Mouse (Mus musculus) left cerebral cortex, postnatal 14 days (tissue): ENCODE measurements around the gene Rer1. TPM values are rescaled to one million over a fixed set of nuclear protein-coding genes. Genes with fewer than 3 reads are reported as not detected.
"Not testable (repeated sequence)": the region's sequence is repeated elsewhere in the genome, so short reads cannot be mapped to it uniquely, and the experiment has no call there.

Experiments used
- DNase-seq, 2 experiments: peaks; one replicate each; pipeline ENCODE4 v3.0.0; 2021 to 2022; ENCODE audit warnings: low spot score in 2 of 2, mixed read lengths in 1 of 2
- intact Hi-C: fragments of 180-260 bp; cut with DNase I; formaldehyde crosslinking; loops from one replicate; pipeline ENCODE4 v1.15.1; 2025
- total RNA-seq, 2 experiments: library from RNA; stranded (reverse); gene quantifications; 2 replicates each; pipeline ENCODE4 v1.2.3; 2021

Rer1 gene
- total RNA-seq, 2 experiments from 2014 or later: 65.5 to 67.8 TPM

DNA sequence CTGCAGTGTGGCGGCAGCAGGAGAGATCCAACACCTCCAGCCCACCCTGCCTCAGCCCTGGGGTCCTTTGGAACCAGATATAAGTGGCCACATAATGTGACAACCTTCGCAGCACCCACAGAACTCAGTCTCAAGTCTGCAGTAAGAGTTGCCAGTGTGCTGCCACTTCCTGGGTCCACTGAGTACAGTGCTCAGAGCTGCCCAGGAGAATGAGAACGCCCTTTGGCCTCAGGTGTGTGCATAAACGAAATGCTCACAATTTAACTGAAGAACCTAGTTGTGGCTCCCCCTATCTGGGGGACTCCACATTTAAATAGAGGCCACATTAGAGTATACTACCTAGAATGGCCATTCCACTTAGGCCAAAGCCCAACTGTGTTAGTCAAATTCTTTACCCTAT lies 2.6 kb downstream of the Rer1 start:
- intact Hi-C loops: no loop called here
- no peak for DNase-seq

DNA sequence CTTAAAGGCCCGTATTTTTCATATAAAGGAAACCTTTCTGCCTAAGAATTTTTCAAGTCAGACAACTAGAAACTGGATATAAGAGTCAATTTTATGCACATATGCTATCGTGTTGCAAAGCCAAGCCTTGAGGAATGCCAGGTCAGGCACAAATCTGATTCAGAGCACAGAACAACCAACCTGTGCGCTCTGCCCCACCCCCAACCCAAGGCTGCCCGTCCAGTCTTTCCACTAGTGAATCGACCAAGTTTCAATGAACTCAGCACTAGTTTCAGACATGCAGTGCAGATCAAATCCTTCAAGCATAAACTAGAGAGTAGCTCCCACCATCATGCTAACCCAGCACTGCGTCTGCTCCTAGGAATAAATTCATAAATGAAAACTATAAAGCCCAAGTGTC lies 6.5 kb downstream of the Rer1 start:
- intact Hi-C loops: no loop called here

DNA sequence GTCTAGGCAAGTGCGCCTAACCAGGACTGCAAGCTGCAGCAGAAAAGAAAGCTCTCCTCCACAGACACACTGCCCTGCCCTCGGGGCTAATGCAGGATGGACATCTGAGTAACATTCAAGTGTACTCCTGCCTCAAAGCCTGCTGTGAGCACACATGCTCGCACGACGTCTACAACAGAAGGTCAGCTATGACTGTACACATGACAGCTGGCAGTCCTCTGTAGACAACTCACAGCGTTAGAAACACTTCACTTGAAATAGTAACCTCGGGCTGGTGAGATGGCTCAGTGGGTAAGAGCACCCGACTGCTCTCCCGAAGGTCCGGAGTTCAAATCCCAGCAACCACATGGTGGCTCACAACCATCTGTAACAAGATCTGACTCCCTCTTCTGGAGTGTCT lies 7.4 kb downstream of the Rer1 start:
- intact Hi-C loops, DNase-seq: not testable (repeated sequence)

More for the DNA sequence above, 6.5 kb downstream of the Rer1 start:
- DNase-seq: no peak

DNA sequence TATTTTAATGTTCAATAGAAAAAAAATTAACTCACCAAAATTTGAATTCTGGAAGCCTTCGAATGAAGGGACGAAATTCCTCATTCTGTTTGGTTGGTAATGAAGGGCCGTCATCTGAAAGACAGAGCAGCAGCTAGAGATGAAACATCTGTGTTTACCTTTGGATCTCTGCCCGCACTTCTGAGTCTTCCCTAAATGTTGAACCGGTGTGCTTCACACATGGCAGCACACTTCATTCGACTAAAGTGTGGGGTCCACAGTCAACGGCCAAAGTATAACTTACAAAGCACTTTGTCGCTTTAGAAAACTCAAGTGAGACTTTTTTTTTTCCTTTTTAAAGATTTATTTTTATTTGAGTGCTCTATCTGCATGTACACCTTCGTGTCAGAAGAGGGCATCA lies 9.5 kb downstream of the Rer1 start:
- intact Hi-C loops: no loop called here
- no peak for DNase-seq

DNA sequence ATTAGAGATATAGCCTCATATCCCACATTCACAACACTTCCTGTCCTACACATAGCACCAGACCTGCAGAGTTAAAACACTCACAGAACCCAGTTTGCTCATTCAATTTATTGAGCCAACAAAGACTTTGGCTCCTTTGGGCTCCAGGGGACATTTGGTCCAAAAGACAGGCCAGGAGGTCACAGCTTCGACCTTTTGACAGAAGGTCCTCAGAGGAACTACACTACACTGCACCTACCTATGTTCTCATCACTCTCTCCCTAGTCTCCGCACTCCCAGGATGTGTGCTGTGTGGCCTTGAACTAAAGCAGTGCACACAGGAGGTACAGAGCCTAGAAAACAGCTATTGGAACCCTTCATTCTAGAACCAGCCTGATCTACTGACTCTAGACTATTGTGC lies 10.4 kb downstream of the Rer1 start:
- DNase-seq: no peak
- intact Hi-C loops: no loop called here

DNA sequence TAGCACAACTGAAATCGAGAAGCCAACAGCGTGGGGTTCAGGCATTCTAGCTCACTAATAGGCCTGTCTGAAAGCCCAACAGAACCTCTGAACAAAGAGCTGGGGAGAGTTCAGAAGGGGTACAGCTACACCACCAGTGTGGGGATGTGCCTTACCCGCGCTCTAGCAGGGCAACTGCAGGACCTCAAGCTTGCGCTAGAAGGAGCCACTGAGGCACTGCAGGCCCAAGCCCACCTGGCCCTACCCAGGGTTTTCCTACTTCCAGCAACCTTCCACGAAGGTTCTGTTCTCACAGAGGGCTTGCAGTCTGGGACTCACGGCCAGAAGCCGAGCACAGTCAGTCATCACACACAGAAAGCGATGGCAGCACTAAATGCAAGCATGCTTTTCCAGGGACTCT lies 11.0 kb downstream of the Rer1 start:
- DNase-seq: no peak
- intact Hi-C loops: no loop called here

DNA sequence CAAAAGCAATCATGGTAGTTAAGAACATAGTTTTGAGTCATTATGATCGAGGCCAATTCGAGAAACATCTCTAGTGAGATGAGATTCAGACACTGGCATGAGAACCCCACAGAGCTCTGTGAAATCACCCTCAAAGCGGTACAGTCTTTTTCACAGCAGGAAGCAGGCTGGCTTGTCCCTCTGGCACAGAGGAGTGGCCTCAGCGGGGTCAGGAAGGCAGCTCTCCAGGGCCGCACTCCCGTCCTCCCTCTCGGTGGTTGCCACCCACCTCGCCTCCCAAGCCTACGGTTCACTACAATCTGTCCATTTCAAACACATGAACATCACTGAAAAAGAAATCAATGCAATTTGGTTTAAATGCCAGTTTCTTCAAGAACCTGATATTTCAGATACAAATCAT lies 11.8 kb downstream of the Rer1 start:
- DNase-seq: no peak

DNA sequence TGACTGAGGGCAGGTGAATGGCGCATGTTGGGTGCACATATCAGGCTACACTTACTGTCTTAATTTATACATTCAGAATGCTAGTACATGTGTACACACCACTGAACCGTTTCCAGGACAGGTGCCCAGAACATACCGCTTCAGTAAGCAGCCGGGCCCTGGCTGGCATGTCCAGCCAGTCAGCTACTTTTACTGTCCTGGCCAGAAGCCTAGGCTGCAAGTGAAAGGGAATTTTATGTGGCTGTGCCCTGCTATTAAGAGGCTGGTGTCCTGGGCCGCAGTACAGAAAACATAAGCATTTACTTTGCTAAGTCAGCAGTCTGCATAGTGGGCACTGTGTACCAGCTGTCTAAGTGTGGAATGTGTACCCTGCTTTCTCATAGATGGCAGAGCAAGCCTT lies 15.3 kb downstream of the Rer1 start:
- intact Hi-C loops: no loop called here
- DNase-seq: no peak

More for the DNA sequence above, 11.8 kb downstream of the Rer1 start:
- intact Hi-C loops: no loop called here

DNA sequence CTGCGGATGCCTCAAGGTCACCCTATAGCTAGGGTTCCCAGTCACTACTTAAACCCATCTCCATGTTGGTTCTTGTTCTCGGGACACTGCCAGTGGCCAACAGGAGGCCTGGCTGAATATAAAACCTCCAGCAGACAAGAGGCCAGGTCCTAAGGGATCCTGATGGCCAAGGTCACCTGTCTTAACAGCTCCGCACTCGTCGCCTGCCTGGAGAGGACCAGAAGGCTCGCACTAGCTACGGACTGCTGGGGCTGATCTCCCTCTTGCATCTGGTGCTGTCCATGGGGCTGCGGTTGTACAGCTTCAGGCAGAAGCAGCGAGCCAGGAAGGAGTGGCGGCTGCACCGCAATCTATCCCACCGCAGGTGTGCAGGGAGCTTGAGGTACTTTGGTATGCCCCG lies 16.0 kb downstream of the Rer1 start:
- intact Hi-C loops: no loop called here
- no peak for DNase-seq

DNA sequence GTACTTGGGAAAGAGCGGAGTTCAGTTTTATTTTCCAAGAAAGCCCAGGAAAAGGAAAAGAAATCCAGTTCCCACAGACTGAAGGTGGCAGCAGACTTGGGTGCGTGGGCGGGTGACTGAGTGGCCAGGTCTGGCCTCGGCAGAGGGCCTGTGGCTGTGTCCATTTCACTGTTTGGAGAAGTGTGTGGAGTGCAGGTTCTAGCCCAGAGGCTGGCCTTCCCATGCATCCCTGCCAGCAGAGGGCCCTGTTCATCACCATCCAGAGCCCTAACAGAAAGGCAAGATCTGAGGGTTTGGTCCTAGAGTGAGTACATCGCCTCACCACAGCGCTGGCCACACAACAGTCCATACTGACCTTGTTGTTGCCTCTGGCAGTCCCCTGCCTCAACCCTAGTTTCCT lies 17.0 kb downstream of the Rer1 start:
- DNase-seq: peak in 1 of 2 experiments; percentile 47
- intact Hi-C loops: no loop called here

DNA sequence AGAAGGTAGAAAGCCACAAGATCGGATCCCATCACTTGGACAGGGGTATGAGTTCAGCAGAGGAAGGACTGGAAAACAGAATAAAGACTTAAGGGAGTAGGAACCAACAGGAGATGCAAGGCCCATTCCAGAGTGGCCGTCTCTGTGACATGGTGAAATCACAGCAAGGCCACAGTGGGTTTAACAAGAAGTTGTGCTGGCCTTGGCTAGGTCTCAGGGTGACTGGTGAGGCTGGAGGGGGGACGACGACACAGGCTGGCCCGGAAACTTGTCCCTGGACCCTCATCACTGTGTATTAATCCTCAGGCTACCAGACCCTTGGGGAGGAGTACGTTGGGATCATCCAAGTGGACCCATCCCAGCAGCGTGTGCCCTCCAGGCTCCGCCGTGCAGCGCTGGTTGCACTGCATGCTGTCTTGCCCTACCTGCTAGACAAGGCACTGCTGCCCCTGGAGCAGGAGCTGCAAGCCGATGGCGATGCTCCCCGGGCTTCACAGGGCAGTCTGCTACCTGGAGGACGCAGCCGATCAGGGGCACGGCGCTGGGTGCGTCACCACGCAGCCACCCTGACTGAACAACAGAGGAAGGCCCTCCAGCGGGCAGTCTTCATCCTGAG lies 17.7 kb downstream of the Rer1 start:
- no peak for DNase-seq
- intact Hi-C loops: no loop called here

DNA sequence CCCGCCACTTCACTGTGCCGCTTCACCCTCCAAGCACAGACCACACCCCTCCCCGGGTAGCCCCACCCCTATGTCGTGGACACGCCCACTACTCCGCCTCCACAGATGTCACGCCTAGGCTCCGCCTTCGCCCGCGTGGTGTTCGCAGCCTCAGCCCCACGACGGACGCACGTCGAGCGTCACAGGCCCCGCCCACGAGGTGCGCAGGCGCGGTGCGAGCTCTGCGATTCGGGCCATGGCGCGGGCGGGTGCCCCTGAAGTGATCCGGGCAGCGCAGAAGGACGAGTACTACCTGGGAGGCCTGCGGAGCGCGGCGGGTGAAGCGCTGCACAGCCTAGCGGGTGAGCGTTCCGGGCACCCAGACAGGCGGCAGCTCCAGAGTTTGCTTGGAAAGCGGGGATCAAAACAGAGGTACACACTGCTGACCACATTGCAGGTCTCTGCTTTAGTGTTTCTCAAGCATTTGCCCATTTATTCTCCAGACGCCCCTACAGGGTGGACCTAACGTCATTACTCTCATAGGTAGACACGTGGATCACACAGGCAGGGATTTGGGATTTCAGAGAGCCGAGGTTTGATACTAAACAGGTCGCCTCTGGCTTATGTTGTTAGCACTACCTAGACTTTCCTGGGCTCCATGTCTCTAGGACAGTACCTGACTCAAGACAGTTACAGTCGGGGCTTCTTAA lies 19.2 kb downstream of the Rer1 start, which contains the start of gene Pex10:
Pex10 (plus strand) TSS at position 183 of the 689 bp plus-strand sequence.
- DNase-seq: peak; percentile 96 to 97
- intact Hi-C loops: loop anchor here (1.0 kb wide), 3 partner anchors 86 to 189 kb away; no protein-coding TSS in a partner anchor

DNA sequence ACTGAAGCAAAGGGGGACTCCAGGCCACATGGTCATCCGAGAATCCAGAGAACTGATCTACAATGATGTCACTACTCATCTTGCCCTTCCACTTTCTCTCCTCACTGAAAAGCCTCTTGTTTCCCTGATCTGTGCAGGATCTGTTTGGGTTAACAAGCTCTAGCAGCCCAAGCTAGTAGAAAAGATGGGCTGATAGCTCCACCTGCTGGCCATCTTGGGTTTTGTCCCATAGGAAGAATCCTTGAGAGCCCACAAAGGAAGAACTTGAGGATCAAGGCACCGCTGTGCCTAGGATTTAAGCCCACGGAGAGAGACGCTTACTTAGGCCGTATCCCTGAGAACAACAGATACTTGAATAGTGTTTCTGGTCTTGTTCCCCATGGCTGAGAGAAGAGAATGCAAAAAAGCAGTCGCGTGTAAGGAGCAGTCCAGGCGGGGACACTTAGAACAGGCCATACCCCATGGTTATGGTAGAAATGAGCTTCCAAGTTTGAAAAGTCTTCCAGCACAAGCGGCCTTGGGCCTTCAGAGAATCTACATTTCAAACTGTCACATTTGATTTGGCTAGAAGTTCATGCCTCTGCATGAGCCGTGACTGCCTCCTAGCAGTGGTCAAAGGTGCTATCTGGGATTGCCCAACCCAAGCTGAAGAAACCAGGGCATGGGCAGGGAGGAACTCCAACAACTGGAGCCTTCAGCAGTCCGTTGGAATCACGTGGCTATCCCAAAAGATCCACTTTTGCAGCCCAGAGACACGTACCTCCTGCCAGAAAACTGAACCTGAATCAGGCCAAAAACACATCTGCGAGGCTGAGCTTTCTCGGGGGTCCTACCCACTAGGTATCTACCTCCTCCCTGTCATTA lies 20.0 kb downstream of the Rer1 start:
- intact Hi-C loops: loop anchor here (1.0 kb wide), 3 partner anchors 85 to 188 kb away; no protein-coding TSS in a partner anchor
- DNase-seq: peak; percentile 96

DNA sequence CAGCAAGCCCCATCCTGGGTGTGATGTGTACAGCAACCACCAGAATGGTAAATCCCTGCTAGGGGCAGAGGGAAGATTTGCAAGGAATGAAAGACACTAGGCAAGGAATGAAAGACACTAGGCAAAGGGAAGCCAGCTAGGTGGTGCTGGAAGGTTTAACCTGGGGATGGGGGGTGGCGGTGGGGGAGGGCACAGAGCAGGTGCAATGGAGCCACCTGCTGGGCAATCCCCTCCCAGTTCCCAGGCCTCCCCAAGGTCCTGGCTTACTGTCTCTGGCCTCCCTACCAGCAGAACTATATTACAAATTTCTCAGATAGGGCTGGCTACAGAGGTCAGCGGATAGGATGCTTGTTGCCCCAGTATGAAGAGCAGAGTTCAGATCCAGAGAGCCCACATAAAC lies 21.7 kb downstream of the Rer1 start:
- intact Hi-C loops: no loop called here
- DNase-seq: no peak

DNA sequence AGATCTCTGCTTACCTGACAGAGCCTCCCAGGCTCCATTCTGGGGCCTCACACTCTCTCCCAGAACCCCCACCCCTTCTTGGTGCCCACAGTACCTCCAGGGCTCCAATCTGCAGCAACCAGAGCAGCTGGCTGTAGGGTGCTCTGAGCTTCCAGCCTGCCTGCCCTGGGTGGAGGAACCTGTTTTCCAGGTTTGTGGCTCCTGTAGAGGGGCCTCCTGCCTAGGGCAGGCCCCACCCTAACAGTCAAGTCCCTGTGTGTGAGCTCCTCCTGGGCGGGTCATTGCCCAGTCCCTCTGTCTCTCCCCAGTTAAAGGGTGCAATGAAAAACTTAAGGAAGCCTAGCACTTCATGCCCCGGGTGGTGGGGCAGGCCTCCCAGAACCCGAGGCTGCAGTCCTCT lies 22.3 kb downstream of the Rer1 start:
- DNase-seq: no peak
- intact Hi-C loops: no loop called here

DNA sequence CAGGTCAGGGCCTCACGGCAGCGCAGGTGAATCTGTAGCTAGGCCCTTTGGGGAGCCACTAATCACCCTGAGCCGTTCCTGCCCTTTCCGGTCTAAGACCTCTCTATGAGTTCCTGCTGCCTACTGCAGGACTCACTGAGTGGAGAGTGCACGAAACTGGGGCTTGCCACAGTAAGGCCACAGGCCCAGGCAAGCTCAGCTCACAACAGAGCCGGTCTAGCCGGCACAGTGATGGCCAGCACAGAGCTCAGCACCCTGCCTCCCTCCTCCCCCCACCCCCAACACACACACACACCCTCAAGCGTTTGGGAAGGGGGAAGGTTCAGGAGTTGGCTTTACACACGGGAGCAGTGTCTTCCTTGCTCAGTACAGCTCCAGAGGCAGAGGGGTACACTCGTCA lies 27.9 kb downstream of the Rer1 start:
- intact Hi-C loops: no loop called here
- no peak for DNase-seq

DNA sequence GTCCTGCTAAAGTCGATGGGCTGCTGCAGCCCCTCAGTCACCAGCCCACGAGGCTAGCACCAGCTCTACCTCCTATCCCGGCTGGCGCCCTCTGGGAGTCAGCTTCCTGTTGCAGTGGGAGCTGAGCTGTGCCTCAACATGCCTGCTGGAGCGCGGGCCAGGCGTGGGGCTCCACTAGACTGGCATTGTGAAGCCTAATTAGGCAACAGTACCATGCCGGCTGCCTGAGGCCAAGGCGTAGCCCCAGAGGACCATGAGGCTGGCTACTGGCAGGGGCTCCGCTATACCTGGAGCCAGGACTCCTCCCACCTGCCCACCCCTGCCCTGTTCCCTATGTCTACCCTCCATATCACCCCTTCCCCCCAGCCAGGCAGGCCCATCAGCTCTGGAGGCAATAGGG lies 29.5 kb downstream of the Rer1 start, which contains the start of gene Plch2:
Plch2 (minus strand) TSS at position 61 of the 400 bp plus-strand sequence.
- DNase-seq: no peak

DNA sequence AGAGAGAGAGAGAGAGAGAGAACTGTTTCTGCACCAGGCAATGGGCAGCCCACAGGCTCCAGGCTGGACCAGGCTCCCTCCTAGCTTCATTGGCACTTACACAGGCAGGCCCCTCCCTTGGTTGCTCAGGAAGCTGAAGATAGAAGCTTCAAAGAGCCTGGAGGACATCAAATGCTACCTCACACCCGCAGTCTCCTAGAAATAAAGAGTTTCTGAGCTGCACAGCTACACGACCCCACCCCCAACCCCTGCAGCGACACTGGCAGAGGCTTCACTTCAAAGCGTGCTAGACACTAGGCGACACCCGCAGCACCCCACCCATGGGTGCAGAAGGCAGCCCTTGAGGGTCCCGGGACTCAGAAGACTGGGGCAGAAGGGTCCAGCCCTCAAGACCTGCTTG lies 36.1 kb downstream of the Rer1 start:
- DNase-seq: no peak
- intact Hi-C loops: no loop called here

More for the DNA sequence above, 29.5 kb downstream of the Rer1 start, which contains the start of gene Plch2:
- intact Hi-C loops: no loop called here

DNA sequence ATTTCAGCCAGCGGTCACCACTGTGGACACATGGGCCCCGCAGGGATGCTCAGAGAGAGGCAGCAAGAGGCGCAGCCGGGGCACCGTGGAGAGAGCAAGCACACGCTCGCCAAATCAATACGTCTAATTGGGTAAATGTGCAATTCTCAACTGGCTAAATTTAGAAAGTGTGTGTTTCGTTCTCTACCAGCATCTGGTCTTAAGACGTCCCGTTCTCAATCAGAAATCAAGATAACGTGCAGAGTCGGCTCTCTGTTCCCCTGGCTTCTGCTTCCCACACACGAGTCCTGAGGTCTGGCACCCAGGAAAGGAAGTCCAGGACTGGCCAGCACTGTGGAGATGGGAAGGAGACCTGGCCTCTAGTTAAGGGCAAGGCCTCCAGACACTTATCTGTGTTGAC lies 39.5 kb downstream of the Rer1 start:
- DNase-seq: no peak
- intact Hi-C loops: no loop called here

DNA sequence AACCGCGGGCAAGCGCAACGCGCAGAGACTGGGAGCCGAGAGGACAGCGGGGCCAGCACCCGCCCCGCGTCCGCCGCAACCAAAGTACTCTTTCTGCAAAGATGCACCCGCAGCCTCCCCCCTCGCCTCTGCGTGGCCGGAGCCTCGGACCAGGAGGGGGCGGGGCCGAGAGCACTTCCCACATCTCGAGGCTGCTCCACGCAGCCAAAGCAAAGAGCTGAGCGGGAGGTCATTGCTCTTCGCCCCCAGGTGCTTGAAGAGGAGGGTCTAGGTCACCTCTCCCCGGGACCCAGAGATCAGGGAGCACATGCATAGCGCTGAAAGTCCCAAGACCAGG lies 42.9 kb downstream of the Rer1 start:
- no peak for DNase-seq
- intact Hi-C loops: no loop called here
